Mouse (Mus musculus) left cerebral cortex, adult 8-10 months (tissue): ENCODE data around the gene Bahd1. TPM values are rescaled to one million over a fixed set of nuclear protein-coding genes. Genes with fewer than 3 reads are reported as not detected.
A peak's percentile ranks its signal among the peaks of the same experiment; 100 is the strongest.

Experiments used
- DNase-seq, 2 experiments: peaks; one replicate each; pipeline ENCODE4 v3.0.0; 2022; ENCODE audit warnings: low spot score in 2 of 2
- total RNA-seq, 4 experiments: library from RNA; stranded (reverse); gene quantifications; 2 replicates each; pipeline ENCODE4 v1.2.4; 2022

The Bahd1 gene
- total RNA-seq: 10 to 100 TPM; 41.8 to 49.3 (median 42.6) TPM

DNA sequence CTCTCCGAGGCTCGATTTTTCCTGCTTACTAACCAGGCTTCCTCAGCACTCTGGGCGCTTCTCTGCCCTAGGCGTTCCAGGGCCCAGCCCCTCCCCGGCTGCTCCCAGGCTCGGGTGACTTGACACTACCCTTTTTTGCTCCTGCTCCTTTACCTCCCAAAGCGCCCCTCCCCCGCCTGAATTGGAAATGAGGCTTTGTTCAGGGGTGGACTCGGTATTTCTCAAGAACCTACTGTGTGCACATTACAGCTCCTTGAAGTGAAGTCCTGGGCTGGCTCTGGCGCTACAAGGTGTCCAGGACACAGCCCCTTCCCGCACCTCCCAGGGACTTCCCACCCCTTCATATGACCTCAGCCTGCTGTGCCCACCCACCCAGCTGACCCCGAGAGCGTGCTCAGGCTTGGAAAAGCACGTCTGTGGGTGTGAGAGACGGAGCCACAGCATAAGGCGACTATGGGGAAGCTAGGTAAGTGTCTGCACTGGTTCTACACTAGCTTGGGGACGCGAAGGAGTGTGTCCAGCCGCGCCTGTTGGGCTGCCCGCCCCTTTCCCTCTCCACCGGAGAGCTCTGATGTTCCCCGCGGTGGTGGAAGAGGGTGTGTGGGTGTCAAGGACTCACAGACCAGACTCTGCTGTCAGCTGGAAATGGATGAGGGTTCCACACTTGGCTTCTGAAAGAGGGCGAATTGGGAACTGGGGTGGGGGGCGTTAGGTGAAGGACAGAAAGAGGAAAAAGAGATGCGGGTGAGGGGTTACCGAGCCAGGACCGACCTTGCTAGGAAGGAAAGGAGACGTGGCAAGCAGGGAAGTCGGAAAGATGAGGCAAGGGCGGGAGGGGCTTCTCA, at the start of gene Bahd1:
Gene Bahd1, plus strand, starts transcription at position 397 of the 845 bp plus-strand sequence.
- DNase-seq: peak; percentile 15 to 50

GRCm38 (mm10) chr2:118851756-118852155, 48.4 kb upstream of the Bahd1 start:
- no peak for DNase-seq

- peak; percentile 79 to 96 for DNase-seq
Measured at GRCm38 (mm10) chr2:118861454-118862339, 38.5 kb upstream of the Bahd1 start, which contains the start of gene Ivd. Ivd (plus strand) TSS chr2:118861954.

GRCm38 (mm10) chr2:118862340-118862675, 37.9 kb upstream of the Bahd1 start:
- no peak for DNase-seq

DNA sequence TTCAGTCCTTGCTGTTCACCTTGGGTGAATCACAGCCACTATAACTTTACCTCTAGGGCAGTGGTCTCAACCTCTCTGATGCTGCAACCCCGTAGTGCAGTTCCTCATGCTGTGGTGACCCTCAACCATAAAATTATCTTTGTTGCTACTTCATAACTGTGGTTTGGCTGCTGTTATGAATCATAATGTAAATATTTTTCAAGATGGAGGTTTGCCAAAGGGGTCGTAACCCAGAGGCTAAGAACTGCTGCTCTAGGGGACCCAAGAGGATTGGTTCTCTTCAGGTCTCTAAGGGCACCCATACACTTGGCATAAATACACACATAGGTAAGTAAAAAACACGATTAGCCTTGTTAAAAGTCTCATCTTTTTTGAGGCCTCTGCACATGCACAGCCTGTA, 29.6 kb upstream of the Bahd1 start:
- no peak for DNase-seq

GRCm38 (mm10) chr2:118871032-118871431, 29.1 kb upstream of the Bahd1 start:
- DNase-seq: no peak

DNA sequence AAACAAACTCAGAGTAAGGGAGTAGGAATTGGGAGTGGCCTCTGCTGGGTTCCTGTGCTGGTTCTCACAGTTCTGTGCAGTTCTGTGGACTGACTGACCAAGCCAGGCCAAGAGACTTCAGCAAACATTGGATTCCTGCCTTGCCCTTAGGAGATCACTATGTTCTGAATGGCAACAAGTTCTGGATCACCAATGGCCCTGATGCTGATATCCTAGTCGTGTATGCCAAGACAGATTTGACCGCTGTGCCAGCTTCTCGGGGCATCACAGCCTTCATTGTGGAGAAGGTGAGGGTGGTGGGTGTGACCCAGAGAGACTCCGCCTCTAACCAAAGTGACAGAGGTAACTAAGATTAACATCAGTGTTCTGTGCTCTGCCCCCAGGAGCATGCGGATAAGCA, 27.2 kb upstream of the Bahd1 start:
- DNase-seq: no peak

DNA sequence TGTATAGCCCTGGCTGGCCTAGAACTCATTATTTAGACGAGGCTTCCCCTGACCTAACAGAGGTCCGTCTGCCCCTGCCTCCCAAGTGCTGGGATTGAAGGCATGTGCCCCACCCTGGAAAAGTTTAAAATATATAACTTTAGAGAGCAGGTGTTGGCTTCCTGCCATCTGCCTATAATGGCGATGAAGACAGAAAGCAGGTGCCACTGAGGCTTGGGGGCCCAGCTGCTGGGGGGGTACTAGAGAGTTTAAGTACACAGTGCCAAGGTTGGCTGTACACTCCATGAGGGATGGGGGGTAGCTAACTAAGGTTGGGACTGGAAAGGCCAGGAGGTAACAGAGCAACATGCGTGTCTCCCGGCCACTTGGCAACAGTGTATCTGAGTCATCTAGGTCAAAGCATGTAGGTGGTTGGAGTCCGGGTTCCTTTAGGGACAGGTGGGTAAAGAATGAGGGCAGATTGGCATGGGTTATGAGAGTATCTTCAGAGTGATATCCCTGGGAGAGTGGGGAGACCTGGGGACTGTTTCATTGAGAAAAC, 26.2 kb upstream of the Bahd1 start:
- DNase-seq: no peak

DNA sequence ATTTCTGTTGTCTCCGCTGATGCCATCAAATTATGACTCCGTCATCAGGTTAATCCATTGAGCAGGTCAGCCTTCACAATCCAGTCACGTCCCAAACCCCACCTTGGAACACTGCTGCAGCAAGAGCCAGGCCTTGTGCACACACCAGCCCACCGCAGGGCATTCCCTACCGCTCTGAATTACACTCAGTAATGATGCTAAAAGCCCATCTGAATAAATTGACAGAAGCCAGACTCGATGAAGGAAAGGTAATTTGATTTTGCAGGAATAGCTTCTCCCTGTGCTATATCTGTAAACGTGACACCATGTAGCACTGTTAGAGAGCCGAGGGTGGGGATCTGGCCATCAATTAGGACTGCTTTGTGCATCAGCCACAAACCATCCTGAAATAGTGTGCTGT, 24.9 kb upstream of the Bahd1 start:
- DNase-seq: no peak

GRCm38 (mm10) chr2:118876453-118876852, 23.7 kb upstream of the Bahd1 start:
- DNase-seq: no peak

DNA sequence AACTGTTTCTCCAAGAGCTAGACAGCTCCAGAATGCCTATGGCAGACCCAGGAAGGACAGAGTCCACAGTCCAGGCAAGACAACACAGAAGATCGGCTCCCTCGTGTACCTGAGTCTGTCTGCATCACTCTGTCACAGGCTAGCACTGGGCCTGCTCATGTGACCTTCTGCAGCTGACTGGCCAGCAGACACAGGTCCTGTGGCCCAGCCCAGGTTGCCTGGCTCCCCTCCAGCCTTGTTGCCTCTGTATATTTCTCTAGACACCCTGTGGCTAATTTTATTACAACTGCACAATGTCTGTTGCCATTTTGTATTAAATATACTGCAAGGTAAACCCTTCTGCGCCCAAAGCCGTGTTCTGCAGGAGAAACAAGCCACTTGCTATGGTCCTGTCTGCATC, 19.2 kb upstream of the Bahd1 start:
- no peak for DNase-seq

GRCm38 (mm10) chr2:118881956-118882355, 18.2 kb upstream of the Bahd1 start:
- no peak for DNase-seq

GRCm38 (mm10) chr2:118882840-118883679, 17.1 kb upstream of the Bahd1 start:
- peak; percentile 39 to 93 for DNase-seq

- no peak for DNase-seq
Measured at GRCm38 (mm10) chr2:118887440-118887839, 12.7 kb upstream of the Bahd1 start.

DNA sequence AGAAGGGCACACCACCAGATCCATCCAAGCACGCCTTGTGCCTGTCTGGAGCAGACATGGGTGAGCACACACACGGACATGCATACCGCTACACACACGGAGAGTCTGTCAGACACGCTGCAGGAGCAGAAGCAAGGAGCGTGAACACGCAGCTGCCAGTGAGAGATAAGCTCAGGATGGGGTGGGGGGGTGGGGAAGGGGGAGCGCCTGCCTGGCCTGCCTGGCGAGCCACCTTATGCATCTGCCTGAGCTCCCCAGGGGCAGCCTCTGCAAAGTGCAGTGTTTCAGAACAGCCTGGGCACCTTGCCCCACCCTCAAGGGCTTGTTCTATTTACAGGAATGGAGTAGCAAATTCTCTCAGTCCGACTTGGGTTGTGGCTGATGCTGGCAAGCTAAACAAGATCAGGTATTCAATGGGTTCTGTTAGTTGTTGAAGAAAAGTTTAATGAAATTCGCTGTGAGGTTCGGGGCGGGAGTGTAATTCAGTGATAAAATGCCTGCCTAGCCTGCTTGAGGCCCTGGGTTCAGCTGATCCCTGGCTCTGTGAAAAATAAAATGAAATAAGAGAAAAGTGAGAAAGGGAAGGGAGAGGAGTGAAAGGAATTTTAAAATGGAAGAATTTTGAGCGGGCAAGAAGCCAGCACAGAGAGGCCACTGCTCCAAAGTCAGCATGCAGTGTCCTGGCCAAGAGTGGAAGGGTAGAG, 12.2 kb upstream of the Bahd1 start:
- no peak for DNase-seq

- no peak for DNase-seq
Measured at GRCm38 (mm10) chr2:118891173-118891572, 9.0 kb upstream of the Bahd1 start.

- peak in 1 of 2 experiments; percentile 28 for DNase-seq
Measured at GRCm38 (mm10) chr2:118895990-118896913, 3.9 kb upstream of the Bahd1 start.

DNA sequence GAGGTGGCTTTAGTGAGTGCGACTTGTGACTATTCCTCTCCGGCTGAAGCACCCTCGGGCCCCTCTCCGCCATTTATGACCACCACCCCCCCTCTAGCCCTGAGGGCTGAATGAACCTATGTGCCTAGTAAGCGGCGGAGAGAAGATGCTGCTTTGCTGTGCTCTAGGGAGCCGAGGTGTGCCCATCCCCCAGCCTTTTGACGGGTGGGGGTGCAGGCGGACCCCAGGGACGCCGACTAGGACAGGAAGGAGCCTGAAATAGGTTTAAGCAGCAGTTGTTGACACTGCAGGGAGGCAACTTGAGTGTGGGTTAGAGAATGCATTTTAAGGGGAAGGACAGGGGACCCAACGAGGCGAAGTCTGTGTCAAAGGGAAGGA, 3.3 kb upstream of the Bahd1 start:
- peak in 1 of 2 experiments; percentile 18 for DNase-seq

DNA sequence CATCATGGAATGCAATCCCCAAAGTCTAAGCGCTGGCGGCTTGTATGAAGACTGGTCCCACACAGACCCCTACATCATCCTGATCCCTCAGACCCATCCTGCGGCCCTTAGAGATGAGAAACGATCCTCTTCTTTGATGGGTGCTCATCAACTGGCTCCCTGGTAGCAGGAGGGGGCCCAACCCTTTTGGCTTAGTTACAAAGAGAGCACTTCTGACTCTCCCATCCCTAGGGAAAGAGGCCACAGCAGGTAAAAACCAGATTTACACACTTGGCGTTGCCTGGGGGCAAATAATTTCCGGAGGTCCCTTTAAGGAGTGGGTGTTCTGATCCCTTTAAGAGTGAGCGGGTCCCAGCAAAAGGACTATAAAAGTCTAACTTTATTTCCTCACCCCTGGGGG, 2.8 kb upstream of the Bahd1 start:
- DNase-seq: no peak
